In the genomic region with DNA sequence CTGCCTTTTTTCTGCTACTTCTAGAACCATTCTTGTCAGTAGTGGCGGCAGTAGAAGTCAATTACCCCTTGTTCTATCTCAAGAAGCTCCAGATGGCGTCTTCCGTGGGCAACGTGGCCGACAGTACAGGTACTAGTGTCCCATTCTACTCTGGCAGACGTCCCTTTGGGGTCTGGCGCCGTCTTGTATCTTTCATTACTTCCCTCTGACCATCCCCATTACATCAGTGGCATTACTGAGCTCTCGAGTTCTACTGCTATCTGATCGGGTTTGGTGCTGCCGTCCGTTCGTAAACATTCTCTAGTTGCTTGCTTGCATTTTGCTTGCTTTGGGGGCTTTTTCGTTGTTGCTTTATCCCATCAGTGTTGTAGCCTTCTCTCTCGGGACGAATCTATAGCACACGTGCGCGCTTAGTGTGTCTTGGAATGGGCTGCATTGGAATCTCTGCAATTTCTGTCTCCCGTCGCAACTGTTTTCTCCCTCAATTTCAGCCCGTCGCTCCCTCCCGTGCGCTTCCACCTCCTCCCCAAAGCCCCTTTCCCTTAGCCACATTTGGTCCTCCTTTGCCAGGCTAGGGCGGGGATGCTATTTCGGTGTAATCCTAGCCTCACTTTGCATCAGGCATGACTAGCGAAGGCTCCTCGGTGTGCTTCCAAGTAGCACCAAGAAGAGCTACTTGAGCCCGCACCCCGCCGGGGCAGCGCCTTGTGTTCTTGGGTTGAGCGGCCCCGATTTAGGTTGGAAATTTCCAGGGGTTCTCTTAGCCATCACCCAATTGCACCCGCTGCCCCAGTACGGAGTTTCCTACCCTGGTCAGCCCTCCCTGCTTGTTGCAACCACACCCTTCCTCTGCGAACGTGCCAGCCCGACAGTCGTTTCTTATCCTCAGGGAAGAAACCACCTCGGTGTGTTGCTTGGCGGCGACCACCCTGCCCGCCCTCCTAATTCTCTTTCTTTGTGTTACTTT, we compare ENCODE assay signal across 8 mouse cellular contexts. TPM values are rescaled to one million over a fixed set of nuclear protein-coding genes. Genes with fewer than 3 reads are reported as not detected.
DNase-seq lines count a peak whose midpoint lies in the region; ATAC-seq and TF ChIP-seq lines count a peak whose summit lies in the region.

No protein-coding gene starts in this region.

- H3K9me3 ChIP-seq in embryonic facial prominence, embryonic 13.5 days = no peaks in the 10 kb centered on the region
- H3K9me3 ChIP-seq in heart, embryonic 11.5 days (replicated peaks; ENCODE audit: control insufficient read depth, low read length) = no peaks in the 10 kb centered on the region
- H3K9me3 ChIP-seq in kidney, postnatal 0 days (replicated peaks; ENCODE audit: low read length) = no peaks in the 10 kb centered on the region
- H3K9me3 ChIP-seq in liver, embryonic 15.5 days (replicated peaks) = no peaks in the 10 kb centered on the region
- H3K9me3 ChIP-seq in neural tube, embryonic 11.5 days (ENCODE audit: control insufficient read depth, low read length) = no peaks in the 10 kb centered on the region
- H3K9me3 ChIP-seq in stomach, postnatal 0 days (ENCODE audit: control insufficient read depth, low read length) = no peaks in the 10 kb centered on the region

- peak overlapping the region; percentile 87 for H3K27ac ChIP-seq in embryonic facial prominence, embryonic 13.5 days
- peak overlapping the region; percentile 79 for H3K27ac ChIP-seq in heart, embryonic 11.5 days (ENCODE audit: low read depth, low read length)
- H3K27ac ChIP-seq in kidney, postnatal 0 days = peak overlapping the region; percentile 81
- H3K27ac ChIP-seq in liver, embryonic 15.5 days (replicated peaks) = peak overlapping the region; percentile 86
- H3K27ac ChIP-seq in neural tube, embryonic 11.5 days (ENCODE audit: low read depth, low read length) = peak overlapping the region; percentile 61
- peak overlapping the region; percentile 88 for H3K27ac ChIP-seq in stomach, postnatal 0 days (replicated peaks)

- 19% methylated on average over 45 of the region's 45 CpGs for WGBS in embryonic facial prominence, embryonic 13.5 days
- 11% methylated on average over 45 of the region's 45 CpGs for WGBS in heart, embryonic 11.5 days (ENCODE audit: insufficient replicate concordance)
- 24% methylated on average over 45 of the region's 45 CpGs for WGBS in kidney, postnatal 0 days
- WGBS in liver, embryonic 15.5 days (ENCODE audit: insufficient replicate concordance) = 9% methylated on average over 45 of the region's 45 CpGs
- 18% methylated on average over 45 of the region's 45 CpGs for WGBS in neural tube, embryonic 11.5 days
- 13% methylated on average over 45 of the region's 45 CpGs for WGBS in stomach, postnatal 0 days

- peak overlapping the region; percentile 72 for H3ac ChIP-seq in C2C12 (ENCODE audit: control insufficient read depth, insufficient read length, low read depth)

- peaks cover 8% of the 10 kb centered on the region; the same call in 1 of the 2 replicates for H3K4me1 ChIP-seq in embryonic facial prominence, embryonic 13.5 days
- no peaks in the 10 kb centered on the region for H3K4me1 ChIP-seq in heart, embryonic 11.5 days (ENCODE audit: control insufficient read depth, insufficient read depth, low read length)
- H3K4me1 ChIP-seq in kidney, postnatal 0 days (replicated peaks; ENCODE audit: insufficient read depth, low read length) = no peaks in the 10 kb centered on the region
- H3K4me1 ChIP-seq in liver, embryonic 15.5 days (replicated peaks) = peaks cover 10% of the 10 kb centered on the region
- no peaks in the 10 kb centered on the region for H3K4me1 ChIP-seq in neural tube, embryonic 11.5 days (ENCODE audit: control insufficient read depth, insufficient read depth, low read length)
- no peaks in the 10 kb centered on the region for H3K4me1 ChIP-seq in stomach, postnatal 0 days (replicated peaks; ENCODE audit: control insufficient read depth, insufficient read depth)

- peak; percentile 49 for DNase-seq in adrenal gland, postnatal 14 days
- DNase-seq in kidney, postnatal 0 days (ENCODE audit: low spot score) = peak; percentile 41
- DNase-seq in neural tube, embryonic 11.5 days (ENCODE audit: low spot score) = peak; percentile 36
- peak; percentile 45 for DNase-seq in stomach, postnatal 0 days (ENCODE audit: low spot score)

- no peaks in the 10 kb centered on the region for H3K27me3 ChIP-seq in C2C12 (ENCODE audit: control insufficient read depth, insufficient read depth, insufficient read length)
- H3K27me3 ChIP-seq in embryonic facial prominence, embryonic 13.5 days = peaks cover 44% of the 10 kb centered on the region
- peaks cover 8% of the 10 kb centered on the region; the same call in 1 of the 2 replicates for H3K27me3 ChIP-seq in heart, embryonic 11.5 days (ENCODE audit: control insufficient read depth, insufficient read depth, low read length)
- H3K27me3 ChIP-seq in kidney, postnatal 0 days (ENCODE audit: insufficient read depth, low read length) = no peaks in the 10 kb centered on the region
- H3K27me3 ChIP-seq in liver, embryonic 15.5 days = no peaks in the 10 kb centered on the region
- no peaks in the 10 kb centered on the region for H3K27me3 ChIP-seq in neural tube, embryonic 11.5 days (ENCODE audit: control insufficient read depth, insufficient read depth, low read length)
- no peaks in the 10 kb centered on the region for H3K27me3 ChIP-seq in stomach, postnatal 0 days (ENCODE audit: control insufficient read depth, insufficient read depth, low read length)

- TF ChIP-seq CTCF in C2C12 (IDR thresholded peaks at IDR 0.05; ENCODE audit: control insufficient read depth, insufficient read depth, insufficient read length) = no peak
- TF ChIP-seq CTCF in kidney, postnatal 0 days (IDR thresholded peaks at IDR 0.05; ENCODE audit: low read depth) = no peak
- no peak for TF ChIP-seq CTCF in stomach, postnatal 0 days (IDR thresholded peaks at IDR 0.05; ENCODE audit: low read depth)

- H3K79me3 ChIP-seq in C2C12 (ENCODE audit: low read depth) = peaks cover 52% of the 10 kb centered on the region

- peaks cover 56% of the 10 kb centered on the region for H3K79me2 ChIP-seq in C2C12 (ENCODE audit: control insufficient read depth, insufficient read depth)

- peak overlapping the region; percentile 85 for H3K9ac ChIP-seq in embryonic facial prominence, embryonic 13.5 days
- peak overlapping the region; percentile 92 for H3K9ac ChIP-seq in heart, embryonic 11.5 days (ENCODE audit: low read depth, low read length)
- peak overlapping the region; percentile 81 for H3K9ac ChIP-seq in kidney, postnatal 0 days (ENCODE audit: low read depth, low read length)
- peak overlapping the region; percentile 79 for H3K9ac ChIP-seq in liver, embryonic 15.5 days
- peak overlapping the region; percentile 80 for H3K9ac ChIP-seq in neural tube, embryonic 11.5 days (ENCODE audit: low read length)
- H3K9ac ChIP-seq in stomach, postnatal 0 days (ENCODE audit: low read length) = peak overlapping the region; percentile 82

- no peak for TF ChIP-seq EP300 in stomach, postnatal 0 days (optimal IDR thresholded peaks at IDR 0.05)

- H3K4me3 ChIP-seq in C2C12 (ENCODE audit: insufficient read depth, poor library complexity, severe bottlenecking) = peak overlapping the region; percentile 61
- peak overlapping the region; percentile 66 for H3K4me3 ChIP-seq in embryonic facial prominence, embryonic 13.5 days
- peak overlapping the region; percentile 76 for H3K4me3 ChIP-seq in heart, embryonic 11.5 days (ENCODE audit: low read depth, low read length)
- H3K4me3 ChIP-seq in kidney, postnatal 0 days (replicated peaks; ENCODE audit: low read depth, low read length) = peak overlapping the region; percentile 69
- H3K4me3 ChIP-seq in liver, embryonic 15.5 days (replicated peaks) = peak overlapping the region; percentile 77
- peak overlapping the region; percentile 70 for H3K4me3 ChIP-seq in neural tube, embryonic 11.5 days (ENCODE audit: low read depth, low read length)
- H3K4me3 ChIP-seq in stomach, postnatal 0 days (ENCODE audit: low read depth, low read length) = peak overlapping the region; percentile 66

- peaks cover 9% of the 10 kb centered on the region for H3K36me3 ChIP-seq in C2C12 (ENCODE audit: control insufficient read depth, insufficient read depth)
- no peaks in the 10 kb centered on the region for H3K36me3 ChIP-seq in embryonic facial prominence, embryonic 13.5 days
- H3K36me3 ChIP-seq in heart, embryonic 11.5 days (ENCODE audit: control insufficient read depth, insufficient read depth, low read length) = no peaks in the 10 kb centered on the region
- no peaks in the 10 kb centered on the region for H3K36me3 ChIP-seq in kidney, postnatal 0 days (ENCODE audit: insufficient read depth, low read length)
- peaks cover 16% of the 10 kb centered on the region for H3K36me3 ChIP-seq in liver, embryonic 15.5 days (replicated peaks)
- H3K36me3 ChIP-seq in neural tube, embryonic 11.5 days (ENCODE audit: control insufficient read depth, insufficient read depth, low read length) = no peaks in the 10 kb centered on the region; the same call in 1 of the 2 replicates
- no peaks in the 10 kb centered on the region for H3K36me3 ChIP-seq in stomach, postnatal 0 days (ENCODE audit: control insufficient read depth, insufficient read depth, low read length)

- ATAC-seq in embryonic facial prominence, embryonic 13.5 days (ENCODE audit: insufficient number of reproducible peaks, insufficient read depth, low FRiP score, low TSS enrichment, low read depth) = no peak
- ATAC-seq in heart, embryonic 11.5 days (replicated peaks; ENCODE audit: insufficient number of reproducible peaks, low FRiP score, low TSS enrichment) = peak; percentile 57
- peak; percentile 23 for ATAC-seq in kidney, postnatal 0 days (replicated peaks; ENCODE audit: low FRiP score, low read depth)
- ATAC-seq in liver, embryonic 15.5 days (ENCODE audit: insufficient read depth) = peak; percentile 80
- peak; percentile 36 for ATAC-seq in neural tube, embryonic 11.5 days (ENCODE audit: insufficient read depth, low FRiP score, low TSS enrichment)
- ATAC-seq in stomach, postnatal 0 days (ENCODE audit: low FRiP score, low TSS enrichment) = peak; percentile 35

- peak overlapping the region; percentile 62 for H3K4me2 ChIP-seq in embryonic facial prominence, embryonic 13.5 days
- peak overlapping the region; percentile 72 for H3K4me2 ChIP-seq in heart, embryonic 11.5 days
- H3K4me2 ChIP-seq in kidney, postnatal 0 days (ENCODE audit: low read length) = peak overlapping the region; percentile 60
- peak overlapping the region; percentile 64 for H3K4me2 ChIP-seq in liver, embryonic 15.5 days
- peak overlapping the region; percentile 63 for H3K4me2 ChIP-seq in neural tube, embryonic 11.5 days (ENCODE audit: low read depth)
- H3K4me2 ChIP-seq in stomach, postnatal 0 days (replicated peaks; ENCODE audit: low read depth) = peak overlapping the region; percentile 53

RNA-seq across cellular contexts. Expression of a gene that starts 0.6 kb away (rescaled TPM):
- 14.2 TPM for polyA plus RNA-seq in C2C12 (2012; fragmentation: generic; extraction: Trizol)
- total RNA-seq in adrenal gland, postnatal 14 days (2021) = 154 and 179 TPM in 2 replicates
- 179 and 208 TPM in 2 replicates for polyA plus RNA-seq in embryonic facial prominence, embryonic 13.5 days (2015; fragmentation: Nextera tagmentation; extraction: Ambion mirVana)
- 129 and 145 TPM in 2 replicates for polyA plus RNA-seq in heart, embryonic 11.5 days (2014; fragmentation: Nextera tagmentation; extraction: Ambion mirVana)
- polyA plus RNA-seq in kidney, postnatal 0 days (2015; fragmentation: Nextera tagmentation; extraction: Ambion mirVana) = 118 and 119 TPM in 2 replicates
- polyA plus RNA-seq in liver, embryonic 15.5 days (2015; fragmentation: Nextera tagmentation; extraction: Ambion mirVana) = 48.3 and 49.4 TPM in 2 replicates
- polyA plus RNA-seq in neural tube, embryonic 11.5 days (2014; fragmentation: Nextera tagmentation; extraction: Ambion mirVana) = 232 and 246 TPM in 2 replicates
- polyA plus RNA-seq in stomach, postnatal 0 days (2015; fragmentation: Nextera tagmentation; extraction: Ambion mirVana) = 41.1 and 48.2 TPM in 2 replicates
